Mouse (Mus musculus): ENCODE measurements around the gene Btbd3. TPM values are rescaled to one million over a fixed set of nuclear protein-coding genes. Genes with fewer than 3 reads are reported as not detected.

Gene Btbd3
- 5.3 TPM for polyA plus RNA-seq (2014; fragmentation: Illumina TruSeq; extraction: RNeasy Lipid Tissue Mini Kit (QIAGEN cat#74804); ENCODE audit: low read depth, low replicate concordance)

DNA sequence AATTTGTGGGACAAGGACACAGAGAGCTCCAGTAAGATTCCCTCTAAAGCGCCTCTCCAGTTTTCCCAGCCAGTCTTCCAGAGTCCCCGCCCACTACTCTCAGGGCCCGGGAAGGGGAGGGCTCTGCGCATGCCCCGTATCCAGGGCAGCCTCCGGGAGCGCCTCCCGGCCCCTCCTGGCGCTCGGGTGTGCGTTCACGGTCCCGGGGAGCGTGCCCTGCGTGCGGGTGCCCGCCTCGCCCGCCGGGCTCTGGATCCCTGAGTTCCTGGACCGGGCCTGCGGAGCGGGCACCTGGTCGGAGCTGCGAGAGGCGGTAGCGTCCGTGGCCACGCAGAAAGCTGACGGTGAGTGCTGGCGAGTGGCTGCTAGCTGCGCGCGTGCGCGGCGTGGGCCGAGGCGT, at the start of gene Btbd3:
TSS of gene Btbd3 (plus strand) at position 155 of the 400 bp plus-strand sequence.

